Comparison of ENCODE assay signal across 9 mouse cellular contexts in genomic region chr14:54239002-54239736, GRCm38 (mm10). TPM values are rescaled to one million over a fixed set of nuclear protein-coding genes. Genes with fewer than 3 reads are reported as not detected.
A peak's percentile ranks its signal among the peaks of the same experiment; 100 is the strongest.
DNase-seq lines count a peak whose midpoint lies in the region; ATAC-seq and TF ChIP-seq lines count a peak whose summit lies in the region.
"Had no signal": no experiment of that assay in that cellular context is flagged by ENCODE, and none has a peak within 500 bp of the region (broad histone marks: within the 10 kb centered on the region; RNA-seq: fewer than 3 reads in every experiment).

No protein-coding gene starts in this region.

- TF ChIP-seq CTCF in cerebellum, adult 2 months (IDR thresholded peaks at IDR 0.05; ENCODE audit: borderline replicate concordance, insufficient read depth, low read depth, low read length), result peak; percentile 88
- peak; percentile 89 for TF ChIP-seq CTCF in forebrain, postnatal 0 days (IDR thresholded peaks at IDR 0.05; ENCODE audit: low read depth)
- TF ChIP-seq CTCF in layer of hippocampus, adult 2 months (conservative IDR thresholded peaks at IDR 0.05), result peak; percentile 96

- peak; percentile 85 for DNase-seq in MN1 (ENCODE audit: low spot score)
- peak; percentile 69 to 77 for DNase-seq in cerebellum, adult 2 months
- DNase-seq in forebrain, postnatal 0 days, result peak; percentile 78
- peak; percentile 93 for DNase-seq in heart, postnatal 4 days
- DNase-seq in layer of hippocampus, adult 2 months (ENCODE audit: low spot score in 2 of 2), result peak; percentile 66 to 85
- DNase-seq in ovary, postnatal 36 days (ENCODE audit: low spot score), result peak; percentile 81
- DNase-seq in thymus, postnatal 10 days (ENCODE audit: low spot score in 2 of 2), result peak; percentile 93 to 98

- no peaks in the 10 kb centered on the region for H3K27me3 ChIP-seq in cerebellum, adult 2 months (ENCODE audit: control insufficient read depth, insufficient read depth, low read length)
- no peaks in the 10 kb centered on the region for H3K27me3 ChIP-seq in forebrain, postnatal 0 days (ENCODE audit: insufficient read depth, low read length)
- H3K27me3 ChIP-seq in lung, embryonic 16.5 days (ENCODE audit: control insufficient read depth, insufficient read depth, low read depth, low read length), result no peaks in the 10 kb centered on the region

- ATAC-seq in forebrain, postnatal 0 days, result peak; percentile 75
- ATAC-seq in lung, embryonic 16.5 days (ENCODE audit: low read depth), result peak; percentile 74

- 12% methylated on average over 7 of the region's 7 CpGs for WGBS in cerebellum, adult 2 months
- 9% methylated on average over 7 of the region's 7 CpGs for WGBS in forebrain, postnatal 0 days
- 14% methylated on average over 7 of the region's 7 CpGs for WGBS in lung, embryonic 16.5 days

- H3K9me3 ChIP-seq in forebrain, postnatal 0 days (ENCODE audit: low read length), result no peaks in the 10 kb centered on the region
- H3K9me3 ChIP-seq in lung, embryonic 16.5 days (ENCODE audit: control insufficient read depth, low read length), result no peaks in the 10 kb centered on the region

- H3K4me3 ChIP-seq in cerebellum, adult 2 months (replicated peaks; ENCODE audit: insufficient read depth, low read depth, low read length), result no peak overlapping the region
- no peak overlapping the region for H3K4me3 ChIP-seq in forebrain, postnatal 0 days (ENCODE audit: low read depth, low read length)
- H3K4me3 ChIP-seq in layer of hippocampus, adult 2 months, result no peak overlapping the region
- H3K4me3 ChIP-seq in lung, embryonic 16.5 days (ENCODE audit: low read length), result no peak overlapping the region

- peaks cover 33% of the 10 kb centered on the region for H3K36me3 ChIP-seq in forebrain, postnatal 0 days (ENCODE audit: insufficient read depth)
- H3K36me3 ChIP-seq in lung, embryonic 16.5 days (ENCODE audit: control insufficient read depth, insufficient read depth, low read length), result peaks cover 35% of the 10 kb centered on the region

- no peak overlapping the region for H3K9ac ChIP-seq in forebrain, postnatal 0 days
- H3K9ac ChIP-seq in lung, embryonic 16.5 days (ENCODE audit: low read length), result no peak overlapping the region

- TF ChIP-seq POLR2A in cerebellum, adult 2 months (IDR thresholded peaks at IDR 0.05; ENCODE audit: borderline replicate concordance, insufficient read depth, low read length), result no peak

- H3K27ac ChIP-seq in cerebellum, adult 2 months (ENCODE audit: insufficient read depth, low read length), result no peak overlapping the region
- no peak overlapping the region for H3K27ac ChIP-seq in forebrain, postnatal 0 days (ENCODE audit: low read depth, low read length)
- no peak overlapping the region for H3K27ac ChIP-seq in layer of hippocampus, adult 2 months
- no peak overlapping the region for H3K27ac ChIP-seq in lung, embryonic 16.5 days (ENCODE audit: low read length)
- H3K27ac ChIP-seq: macrophage had no signal

- no peaks in the 10 kb centered on the region for H3K4me1 ChIP-seq in cerebellum, adult 2 months (ENCODE audit: control insufficient read depth, insufficient read depth, low read length)
- H3K4me1 ChIP-seq in forebrain, postnatal 0 days (ENCODE audit: insufficient read depth), result no peaks in the 10 kb centered on the region
- peaks cover 3% of the 10 kb centered on the region for H3K4me1 ChIP-seq in lung, embryonic 16.5 days (replicated peaks; ENCODE audit: control insufficient read depth, insufficient read depth, low read length)

- H3K4me2 ChIP-seq in forebrain, postnatal 0 days (ENCODE audit: low read depth), result no peak overlapping the region
- H3K4me2 ChIP-seq in lung, embryonic 16.5 days (ENCODE audit: low read depth, low read length), result no peak overlapping the region

RNA-seq across cellular contexts. Expression of gene Dad1, which starts 14.7 kb away (rescaled TPM):
- 238 and 254 TPM in 2 replicates for polyA plus RNA-seq in cerebellum, adult 2 months (2012; rRNA removed)
- 115 and 230 TPM in 2 replicates for total RNA-seq in forebrain, postnatal 0 days (2014; rRNA removed)
- polyA plus RNA-seq in forebrain, postnatal 0 days (2015; fragmentation: Nextera tagmentation; extraction: Ambion mirVana), result 375 and 416 TPM in 2 replicates
- total RNA-seq in heart, postnatal 4 days (2021), result 100 to 1,000 TPM; 132 to 145 TPM
- 100 to 1,000 TPM; 119 to 121 TPM for total RNA-seq in layer of hippocampus, adult 2 months (2021)
- 430 and 439 TPM in 2 replicates for polyA plus RNA-seq in lung, embryonic 16.5 days (2015; fragmentation: Nextera tagmentation; extraction: Ambion mirVana)

RNA-seq across cellular contexts. Expression of gene Abhd4, which starts 14.8 kb away (rescaled TPM):
- polyA plus RNA-seq in cerebellum, adult 2 months (2012; rRNA removed), result 57.6 and 59.2 TPM in 2 replicates
- total RNA-seq in forebrain, postnatal 0 days (2014; rRNA removed), result 61.0 and 75.1 TPM in 2 replicates
- polyA plus RNA-seq in forebrain, postnatal 0 days (2015; fragmentation: Nextera tagmentation; extraction: Ambion mirVana), result 61.9 and 69.7 TPM in 2 replicates
- total RNA-seq in heart, postnatal 4 days (2021), result 10 to 100 TPM; 65.0 to 65.1 TPM
- 10 to 100 TPM; 49.8 to 55.1 TPM for total RNA-seq in layer of hippocampus, adult 2 months (2021)
- polyA plus RNA-seq in lung, embryonic 16.5 days (2015; fragmentation: Nextera tagmentation; extraction: Ambion mirVana), result 61.5 and 67.0 TPM in 2 replicates

RNA-seq across cellular contexts. Expression of gene Olfr49, which starts 45.6 kb away (rescaled TPM):
- not detected in 2 replicates for polyA plus RNA-seq in cerebellum, adult 2 months (2012; rRNA removed)
- total RNA-seq in forebrain, postnatal 0 days (2014; rRNA removed), result not detected in 2 replicates
- polyA plus RNA-seq in forebrain, postnatal 0 days (2015; fragmentation: Nextera tagmentation; extraction: Ambion mirVana), result 0.18 TPM in 1 of 2 replicates, not detected in the other
- total RNA-seq in heart, postnatal 4 days (2021), result not detected
- total RNA-seq in layer of hippocampus, adult 2 months (2021), result not detected
- not detected in 2 replicates for polyA plus RNA-seq in lung, embryonic 16.5 days (2015; fragmentation: Nextera tagmentation; extraction: Ambion mirVana)
- polyA plus RNA-seq: macrophage had no signal
